ENCODE assay signal across 8 mouse cellular contexts in genomic region chr8:92827243-92828034, GRCm38 (mm10). TPM values are rescaled to one million over a fixed set of nuclear protein-coding genes. Genes with fewer than 3 reads are reported as not detected.
DNase-seq lines count a peak whose midpoint lies in the region; ATAC-seq and TF ChIP-seq lines count a peak whose summit lies in the region.

Mmp2 (plus strand) TSS chr8:92827291.

- peak; percentile 50 for DNase-seq in ovary, postnatal 36 days (ENCODE audit: low spot score)
- no peak for DNase-seq in ovary, postnatal 10 days (ENCODE audit: low spot score)
- peak; percentile 6 for DNase-seq in forebrain, postnatal 0 days
- peak; percentile 75 for DNase-seq in hindbrain, embryonic 10.5 days (ENCODE audit: low spot score)
- no peak for DNase-seq in liver, embryonic 13.5 days
- no peak for DNase-seq in cerebellum, postnatal 14 days

- 3% methylated on average over 37 of the region's 37 CpGs for WGBS in forebrain, postnatal 0 days
- WGBS in hindbrain, embryonic 10.5 days: under 1% methylated on average over 36 of the region's 37 CpGs
- WGBS in liver, embryonic 13.5 days (ENCODE audit: insufficient replicate concordance): 3% methylated on average over 36 of the region's 37 CpGs
- 3% methylated on average over 37 of the region's 37 CpGs for WGBS in neural tube, embryonic 12.5 days

- H3K36me3 ChIP-seq in forebrain, postnatal 0 days (ENCODE audit: insufficient read depth): no peaks in the 10 kb centered on the region
- H3K36me3 ChIP-seq in hindbrain, embryonic 10.5 days: peaks cover 16% of the 10 kb centered on the region
- no peaks in the 10 kb centered on the region for H3K36me3 ChIP-seq in liver, embryonic 13.5 days
- H3K36me3 ChIP-seq in neural tube, embryonic 12.5 days: no peaks in the 10 kb centered on the region

- H3K4me1 ChIP-seq in forebrain, postnatal 0 days (ENCODE audit: insufficient read depth): peaks cover 4% of the 10 kb centered on the region; the same call in 1 of the 2 replicates
- H3K4me1 ChIP-seq in hindbrain, embryonic 10.5 days (replicated peaks): peaks cover 20% of the 10 kb centered on the region
- H3K4me1 ChIP-seq in liver, embryonic 13.5 days (replicated peaks): no peaks in the 10 kb centered on the region
- H3K4me1 ChIP-seq in neural tube, embryonic 12.5 days: 0 out of 2 replicates have a peak, but pooled peaks cover 11% of the 10 kb centered on the region

- H3K27ac ChIP-seq in forebrain, postnatal 0 days (ENCODE audit: low read depth, low read length): no peak within 1 kb of the TSS
- peak within 1 kb of the TSS; percentile 93 for H3K27ac ChIP-seq in hindbrain, embryonic 10.5 days
- no peak within 1 kb of the TSS for H3K27ac ChIP-seq in liver, embryonic 13.5 days
- no peak within 1 kb of the TSS for H3K27ac ChIP-seq in neural tube, embryonic 12.5 days

- peak within 1 kb of the TSS; percentile 35 for H3K4me3 ChIP-seq in forebrain, postnatal 0 days (ENCODE audit: low read depth, low read length)
- H3K4me3 ChIP-seq in hindbrain, embryonic 10.5 days: peak within 1 kb of the TSS; percentile 65
- peak within 1 kb of the TSS; percentile 34 for H3K4me3 ChIP-seq in liver, embryonic 13.5 days (replicated peaks)
- H3K4me3 ChIP-seq in neural tube, embryonic 12.5 days: peak within 1 kb of the TSS; percentile 41

- H3K9ac ChIP-seq in forebrain, postnatal 0 days: peak within 1 kb of the TSS; percentile 52
- H3K9ac ChIP-seq in liver, embryonic 13.5 days: no peak within 1 kb of the TSS
- H3K9ac ChIP-seq in neural tube, embryonic 12.5 days: peak within 1 kb of the TSS; percentile 60

- TF ChIP-seq CTCF in forebrain, postnatal 0 days (IDR thresholded peaks at IDR 0.05; ENCODE audit: low read depth): no peak

- H3K27me3 ChIP-seq in forebrain, postnatal 0 days (ENCODE audit: insufficient read depth, low read length): peaks cover 7% of the 10 kb centered on the region; the same call in 1 of the 2 replicates
- H3K27me3 ChIP-seq in hindbrain, embryonic 10.5 days (ENCODE audit: insufficient read depth, poor library complexity, severe bottlenecking): peaks cover 23% of the 10 kb centered on the region
- peaks cover 20% of the 10 kb centered on the region for H3K27me3 ChIP-seq in liver, embryonic 13.5 days
- H3K27me3 ChIP-seq in neural tube, embryonic 12.5 days (replicated peaks): peaks cover 10% of the 10 kb centered on the region; the same call in 1 of the 2 replicates

- H3K4me2 ChIP-seq in forebrain, postnatal 0 days (ENCODE audit: low read depth): peak within 1 kb of the TSS; percentile 67
- peak within 1 kb of the TSS; percentile 47 for H3K4me2 ChIP-seq in liver, embryonic 13.5 days
- peak within 1 kb of the TSS; percentile 73 for H3K4me2 ChIP-seq in neural tube, embryonic 12.5 days (replicated peaks)

- ATAC-seq in forebrain, postnatal 0 days: peak; percentile 53
- ATAC-seq in liver, embryonic 13.5 days (ENCODE audit: low read depth): no peak
- ATAC-seq in neural tube, embryonic 12.5 days (ENCODE audit: low FRiP score, low read depth): peak; percentile 37; the same call in 1 of the 2 replicates
- no peak for ATAC-seq in monocyte, adult 5-6 weeks (replicated peaks; ENCODE audit: insufficient number of reproducible peaks, low FRiP score, low TSS enrichment, poor library complexity, severe bottlenecking)

- H3K9me3 ChIP-seq in forebrain, postnatal 0 days (ENCODE audit: low read length): no peaks in the 10 kb centered on the region
- H3K9me3 ChIP-seq in hindbrain, embryonic 10.5 days: no peaks in the 10 kb centered on the region
- H3K9me3 ChIP-seq in liver, embryonic 13.5 days (replicated peaks): no peaks in the 10 kb centered on the region
- no peaks in the 10 kb centered on the region for H3K9me3 ChIP-seq in neural tube, embryonic 12.5 days

RNA-seq across cellular contexts. Expression of gene Mmp2, which starts in this region (rescaled TPM):
- total RNA-seq in forebrain, postnatal 0 days (2014; rRNA removed): 11.3 and 19.5 TPM in 2 replicates
- 12.0 and 14.2 TPM in 2 replicates for polyA plus RNA-seq in forebrain, postnatal 0 days (2015; fragmentation: Nextera tagmentation; extraction: Ambion mirVana)
- 60.8 and 71.4 TPM in 2 replicates for polyA plus RNA-seq in hindbrain, embryonic 10.5 days (2016; fragmentation: Nextera tagmentation; extraction: Ambion mirVana)
- polyA plus RNA-seq in liver, embryonic 13.5 days (2015; fragmentation: Nextera tagmentation; extraction: Ambion mirVana): 12.4 and 13.2 TPM in 2 replicates
- 58.1 and 64.3 TPM in 2 replicates for polyA plus RNA-seq in neural tube, embryonic 12.5 days (2016; fragmentation: Nextera tagmentation; extraction: Ambion mirVana)
- total RNA-seq in monocyte, adult 5-6 weeks (2017): 0.32 TPM in 1 of 3 replicates, not detected in the others

Comparison
In these comparisons a context has a peak if more than half of its experiments do, and no peak if none do; other contexts are left out.
1. DNase-seq: peak in ovary, postnatal 36 days (single experiment), forebrain, postnatal 0 days (single experiment) and hindbrain, embryonic 10.5 days (single experiment); none in ovary, postnatal 10 days (single experiment), liver, embryonic 13.5 days (single experiment) and cerebellum, postnatal 14 days (0 of 2).
2. ATAC-seq: peak in forebrain, postnatal 0 days (single experiment) and neural tube, embryonic 12.5 days (single experiment); none in liver, embryonic 13.5 days (single experiment) and monocyte, adult 5-6 weeks (single experiment).
3. Peak in every context shown above with its lines, with median percentiles within 50 percentile points of each other: H3K4me2 ChIP-seq and H3K4me3 ChIP-seq.